Mouse (Mus musculus) MEL (cell line): ENCODE results near the gene Stom. TPM values are rescaled to one million over a fixed set of nuclear protein-coding genes. Genes with fewer than 3 reads are reported as not detected.

Experiments used
- DNase-seq: peaks from one replicate; pipeline ENCODE4 v3.0.0; 2011; ENCODE audit warnings: low read depth, low spot score
- H3K27ac ChIP-seq: 2 replicates; pipeline ENCODE4 v1.5.1; 2012; ENCODE audit warnings: low read depth, mild to moderate bottlenecking, control low read depth, low read length, moderate library complexity; ENCODE audit not compliant: control insufficient read depth
- H3K27me3 ChIP-seq, 2 experiments: fragments of 150-350 bp in 1 of 2; sonication (generic) in 1 of 2; 2 replicates each; pipeline ENCODE4 v1.6.1; 2012; ENCODE audit warnings: low read length in 2 of 2, mild to moderate bottlenecking in 2 of 2, improper control_type of control experiment in 1 of 2, moderate library complexity in 1 of 2; ENCODE audit not compliant: insufficient read depth in 2 of 2, control insufficient read depth in 1 of 2
- H3K36me3 ChIP-seq, 2 experiments: 2 replicates each; pipeline ENCODE4 v1.6.1; 2012 to 2014; ENCODE audit warnings: low read length in 2 of 2, improper control_type of control experiment in 1 of 2, inconsistent platforms in 1 of 2, mild to moderate bottlenecking in 1 of 2; ENCODE audit not compliant: insufficient read depth in 2 of 2, control insufficient read depth in 1 of 2
- H3K4me1 ChIP-seq, 2 experiments: fragments of 150-350 bp in 1 of 2; sonication (generic) in 1 of 2; 2 replicates each; pipeline ENCODE4 v1.6.1; 2012; ENCODE audit warnings: low read length in 2 of 2, improper control_type of control experiment in 1 of 2, mild to moderate bottlenecking in 1 of 2; ENCODE audit not compliant: insufficient read depth in 2 of 2, control insufficient read depth in 1 of 2
- H3K4me3 ChIP-seq, 2 experiments: fragments of 150-350 bp in 1 of 2; sonication (generic) in 1 of 2; 2 replicates each; pipeline ENCODE4 v1.5.1; 2012; ENCODE audit warnings: low read depth in 2 of 2, low read length in 2 of 2, mild to moderate bottlenecking in 2 of 2, moderate library complexity in 2 of 2, control low read depth in 1 of 2, improper control_type of control experiment in 1 of 2; ENCODE audit not compliant: control insufficient read depth in 1 of 2, insufficient read depth in 1 of 2
- H3K79me2 ChIP-seq: 2 replicates; pipeline ENCODE4 v1.6.1; 2012; ENCODE audit warnings: mild to moderate bottlenecking, low read length, moderate library complexity; ENCODE audit not compliant: control insufficient read depth, poor library complexity, insufficient read depth
- H3K9ac ChIP-seq: 2 replicates; pipeline ENCODE4 v1.6.1; 2012; ENCODE audit warnings: low read depth, mild to moderate bottlenecking, control low read depth, low read length, moderate library complexity; ENCODE audit not compliant: control insufficient read depth, poor library complexity, severe bottlenecking
- H3K9me3 ChIP-seq: fragments of 150-350 bp; sonication (generic); replicated peaks from 2 replicates; pipeline ENCODE4 v1.6.1; 2012; ENCODE audit warnings: mild to moderate bottlenecking, low read length, improper control_type of control experiment, moderate library complexity; ENCODE audit not compliant: insufficient read depth
- EP300 ChIP-seq, 2 experiments: IDR thresholded peaks; 2 replicates each; pipeline ENCODE4 v1.6.1; 2011; ENCODE audit warnings: improper control_type of control experiment in 2 of 2, low read length in 2 of 2, low read depth in 1 of 2, mild to moderate bottlenecking in 1 of 2
- MXI1 ChIP-seq: IDR thresholded peaks from 2 replicates; pipeline ENCODE4 v1.6.1; 2011; ENCODE audit warnings: mild to moderate bottlenecking, low read depth, low read length, improper control_type of control experiment
- MYC ChIP-seq: IDR thresholded peaks from 2 replicates; pipeline ENCODE4 v1.6.1; 2011; ENCODE audit warnings: low read depth, mild to moderate bottlenecking, low read length, improper control_type of control experiment, moderate library complexity
- POLR2AphosphoS2 ChIP-seq: IDR thresholded peaks from 2 replicates; pipeline ENCODE4 v1.6.1; 2011; ENCODE audit warnings: low read length, improper control_type of control experiment
- RAD21 ChIP-seq: IDR thresholded peaks from 2 replicates; pipeline ENCODE4 v1.6.1; 2011; ENCODE audit warnings: mild to moderate bottlenecking, low read depth, low read length, improper control_type of control experiment
- SIN3A ChIP-seq: IDR thresholded peaks from 2 replicates; pipeline ENCODE4 v1.6.1; 2012; ENCODE audit warnings: low read length, improper control_type of control experiment, inconsistent platforms
- TBP ChIP-seq: IDR thresholded peaks from 2 replicates; pipeline ENCODE4 v1.8.0; 2011; ENCODE audit warnings: low read depth, low read length, improper control_type of control experiment
- USF2 ChIP-seq, 2 experiments: IDR thresholded peaks; 2 replicates each; pipeline ENCODE4 v1.6.1; 2011 to 2012; ENCODE audit warnings: improper control_type of control experiment in 2 of 2, low read length in 2 of 2, borderline replicate concordance in 1 of 2, inconsistent platforms in 1 of 2, low read depth in 1 of 2, mild to moderate bottlenecking in 1 of 2; ENCODE audit not compliant: insufficient read depth in 1 of 2
- ZKSCAN1 ChIP-seq: IDR thresholded peaks from 2 replicates; pipeline ENCODE4 v1.6.1; 2012; ENCODE audit warnings: low read depth, mild to moderate bottlenecking, inconsistent platforms, low read length, improper control_type of control experiment, moderate library complexity
- ZMIZ1 ChIP-seq: IDR thresholded peaks from 2 replicates; pipeline ENCODE4 v1.6.1; 2012; ENCODE audit warnings: low read depth, mild to moderate bottlenecking, inconsistent platforms, low read length, improper control_type of control experiment, moderate library complexity
- ZNF384 ChIP-seq: IDR thresholded peaks from 2 replicates; pipeline ENCODE4 v1.6.1; 2012; ENCODE audit warnings: low read depth, mild to moderate bottlenecking, inconsistent platforms, low read length, improper control_type of control experiment
- polyA plus RNA-seq, 2 experiments: library from polyadenylated mRNA; stranded (reverse) in 1 of 2; unstranded in 1 of 2; fragments of >175 nt in 1 of 2; fragments of >200 nt in 1 of 2; gene quantifications; 2 replicates each; pipeline versions ENCODE4 v1.2.1 to v1.2.4; 2012; ENCODE audit warnings: low replicate concordance in 2 of 2, low read depth in 1 of 2; ENCODE audit not compliant: insufficient read length in 2 of 2, insufficient read depth in 1 of 2, missing spikeins in 1 of 2
- total RNA-seq: library from RNA; depleted of rRNA; stranded (reverse); fragments of 300-350 nt; gene quantifications from 2 replicates; pipeline ENCODE4 v1.2.3, GENCODE M21; 2012

The Stom gene
- total and polyA plus RNA-seq, 3 experiments = 28.0 to 49.4 TPM; not detected in 1

GRCm38 (mm10) chr2:35335620-35336019 is 1.2 kb downstream of the Stom start:
- peak overlapping the region; percentile 79 for H3K9ac ChIP-seq
- TF ChIP-seq ZMIZ1 = no peak
- no peaks in the 10 kb centered on the region for H3K9me3 ChIP-seq
- H3K27ac ChIP-seq = peak overlapping the region; percentile 92
- DNase-seq = no peak
- peak overlapping the region; percentile 73 to 79 for H3K4me3 ChIP-seq
- H3K36me3 ChIP-seq = peaks cover 0 to 36% of the 10 kb centered on the region in 2 experiments; a peak in 2 of 4 replicates
- H3K79me2 ChIP-seq = peaks cover 6% of the 10 kb centered on the region
- H3K4me1 ChIP-seq = peaks cover 13 to 19% of the 10 kb centered on the region in 2 experiments
- H3K27me3 ChIP-seq = no peaks in the 10 kb centered on the region

DNA sequence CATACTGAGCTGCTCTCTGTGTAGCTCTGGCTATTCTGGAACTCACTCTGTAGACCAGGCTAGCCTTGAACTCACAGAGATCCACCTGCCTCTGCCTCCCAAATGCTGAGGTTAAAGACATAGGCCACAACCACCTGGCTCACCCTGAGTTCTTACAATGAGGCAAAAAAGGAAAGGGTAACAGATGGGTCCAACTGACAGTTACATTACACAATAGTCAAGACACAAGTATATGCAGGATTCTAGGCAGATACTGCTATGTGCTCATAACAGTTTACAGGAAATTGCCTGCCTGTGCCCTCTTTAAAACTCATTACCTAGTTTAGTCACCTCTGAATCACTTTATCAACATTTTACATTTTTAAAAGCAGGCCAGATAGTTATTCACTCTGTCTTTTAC is 3.1 kb downstream of the Stom start:
- H3K9ac ChIP-seq = no peak overlapping the region

DNA sequence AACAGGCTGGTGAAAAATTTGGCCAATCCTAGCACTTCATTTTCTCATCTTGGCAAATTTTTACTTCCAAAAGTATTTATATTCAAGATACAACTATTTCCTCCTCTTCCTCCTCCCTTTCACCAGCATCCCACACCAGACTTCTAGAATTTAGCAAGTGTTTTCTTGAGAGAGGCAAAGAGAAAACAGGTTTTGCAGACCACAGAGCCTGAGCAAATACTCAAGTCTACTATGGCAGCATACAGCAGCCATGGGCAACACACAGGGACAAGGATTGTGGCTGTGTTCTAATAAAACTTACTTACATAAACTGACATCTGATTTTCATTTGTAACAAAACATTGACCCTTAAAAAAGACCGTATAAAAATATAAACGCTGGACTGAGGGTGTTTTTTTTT is 5.6 kb downstream of the Stom start:
- Histone ChIP-seq H3K79me2 (peaks cover 6% of the 10 kb centered on the region), H3K36me3 (peaks cover 0 to 69% of the 10 kb centered on the region in 2 experiments; a peak in 2 of 4 replicates), H3K27ac (no peak overlapping the region), H3K9ac (no peak overlapping the region), H3K27me3 (no peaks in the 10 kb centered on the region), H3K9me3 (no peaks in the 10 kb centered on the region), H3K4me1 (peaks cover 29 to 45% of the 10 kb centered on the region in 2 experiments), H3K4me3 (no peak overlapping the region)
- TF ChIP-seq POLR2AphosphoS2 (no peak), MYC (no peak), ZKSCAN1 (no peak), TBP (no peak), EP300 (IDR thresholded peaks at IDR 0.05; ENCODE audit: low read depth in 1 of 2, low read length in 2 of 2) (no peak), USF2 (IDR thresholded peaks at IDR 0.05; ENCODE audit: borderline replicate concordance in 1 of 2, insufficient read depth in 1 of 2, low read depth in 1 of 2, low read length in 2 of 2) (no peak), RAD21 (no peak), MXI1 (no peak)
- DNase-seq = no peak

More for the DNA sequence above, 3.1 kb downstream of the Stom start:
- H3K4me1 ChIP-seq = peaks cover 22 to 34% of the 10 kb centered on the region in 2 experiments
- no peaks in the 10 kb centered on the region for H3K27me3 ChIP-seq
- H3K27ac ChIP-seq = no peak overlapping the region
- H3K79me2 ChIP-seq = peaks cover 6% of the 10 kb centered on the region
- no peak for DNase-seq
- no peaks in the 10 kb centered on the region for H3K9me3 ChIP-seq
- peaks cover 0 to 54% of the 10 kb centered on the region in 2 experiments; a peak in 2 of 4 replicates for H3K36me3 ChIP-seq
- no peak overlapping the region for H3K4me3 ChIP-seq
- TF ChIP-seq ZNF384 (no peak), SIN3A (no peak)
